Mouse (Mus musculus): ENCODE data around the gene Tmcc3.

DNA sequence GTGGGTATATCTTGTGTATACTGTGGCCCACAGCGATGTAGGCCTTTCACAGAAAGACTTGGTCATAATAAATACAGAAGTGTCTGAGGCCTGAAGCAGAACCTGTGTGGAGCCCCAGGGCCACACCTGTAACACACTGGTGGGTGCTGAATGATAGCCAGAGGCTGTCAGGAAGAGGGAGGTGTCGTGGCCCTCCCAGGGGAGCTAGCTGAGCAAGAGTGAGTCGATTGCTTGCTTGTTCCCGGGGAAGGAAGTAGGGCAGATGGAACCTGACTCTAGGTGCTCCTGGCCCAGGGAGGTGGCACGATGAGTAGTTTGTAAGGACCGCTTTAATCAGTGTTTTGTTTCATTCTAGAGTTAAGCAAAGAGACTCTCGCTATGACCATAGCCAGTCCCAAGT lies 208.1 kb downstream of the Tmcc3 start:
- TF ChIP-seq CTCF (IDR thresholded peaks at IDR 0.05; ENCODE audit: insufficient read depth, low read depth, low read length) (no peak), POLR2A (IDR thresholded peaks at IDR 0.05; ENCODE audit: insufficient read depth, low read depth, low read length) (no peak)
